Mouse (Mus musculus) limb, embryonic 12.5 days (tissue): ENCODE measurements around the gene Mcm3. TPM values are rescaled to one million over a fixed set of nuclear protein-coding genes. Genes with fewer than 3 reads are reported as not detected.

ENCODE experiments used
- ATAC-seq: fragments of 200-750 bp; cut with Nextera tagmentation; 2 replicates; pipeline ENCODE4 v1.8.0; 2017; ENCODE audit warnings: low read depth, moderate TSS enrichment; ENCODE audit not compliant: insufficient number of reproducible peaks, insufficient read depth, low FRiP score, low TSS enrichment
- H3K27ac ChIP-seq: fragments of 300-500 bp; sonication (generic); 2 replicates; pipeline ENCODE4 v1.5.1; 2016; ENCODE audit warnings: mild to moderate bottlenecking, moderate library complexity
- H3K27me3 ChIP-seq: fragments of 300-500 bp; sonication (generic); 2 replicates; pipeline ENCODE4 v1.6.1; 2016; ENCODE audit warnings: mild to moderate bottlenecking, moderate library complexity
- H3K36me3 ChIP-seq: fragments of 300-500 bp; sonication (generic); 2 replicates; pipeline ENCODE4 v1.6.1; 2016; ENCODE audit warnings: mild to moderate bottlenecking, moderate library complexity
- H3K4me1 ChIP-seq: fragments of 300-500 bp; sonication (generic); replicated peaks from 2 replicates; pipeline ENCODE4 v1.6.1; 2016
- H3K4me2 ChIP-seq: fragments of 300-500 bp; sonication (generic); 2 replicates; pipeline ENCODE4 v1.6.1; 2016; ENCODE audit warnings: mild to moderate bottlenecking, moderate library complexity
- H3K4me3 ChIP-seq: fragments of 300-500 bp; sonication (generic); replicated peaks from 2 replicates; pipeline ENCODE4 v1.5.1; 2016; ENCODE audit warnings: mild to moderate bottlenecking
- H3K9ac ChIP-seq: fragments of 300-500 bp; sonication (generic); replicated peaks from 2 replicates; pipeline ENCODE4 v1.6.1; 2016; ENCODE audit warnings: mild to moderate bottlenecking, moderate library complexity
- H3K9me3 ChIP-seq: fragments of 300-500 bp; sonication (generic); 2 replicates; pipeline ENCODE4 v1.6.1; 2016; ENCODE audit warnings: mild to moderate bottlenecking, moderate library complexity
- WGBS: fragments of 180-500 bp; shearing (Covaris S2); methylation state at CpG from one replicate; pipeline ENCODE4 v1.1.7; 2016; 5-methylcytosine and 5-hydroxymethylcytosine counted together
- polyA plus RNA-seq: library from polyadenylated mRNA; unstranded; fragments of >200 nt; fragmentation: Nextera tagmentation; extraction: Ambion mirVana; gene quantifications from 2 replicates; pipeline ENCODE4 v1.2.1, GENCODE M21; 2016

Mcm3 gene
- polyA plus RNA-seq, 1 experiment from 2014 or later = 171 TPM

GRCm38 (mm10) chr1:20832473-20833140 is 12.5 kb upstream of the Mcm3 start:
- H3K4me1 ChIP-seq = no peaks in the 10 kb centered on the region
- H3K27me3 ChIP-seq = no peaks in the 10 kb centered on the region
- no peak for ATAC-seq
- H3K4me3 ChIP-seq = no peak overlapping the region
- no peaks in the 10 kb centered on the region for H3K36me3 ChIP-seq
- H3K27ac ChIP-seq = no peak overlapping the region
- H3K9ac ChIP-seq = no peak overlapping the region
- no peaks in the 10 kb centered on the region for H3K9me3 ChIP-seq
- 66% methylated on average over 5 of the region's 5 CpGs for WGBS
- no peak overlapping the region for H3K4me2 ChIP-seq

- no peaks in the 10 kb centered on the region for H3K9me3 ChIP-seq
- H3K27me3 ChIP-seq = no peaks in the 10 kb centered on the region
- H3K36me3 ChIP-seq = no peaks in the 10 kb centered on the region
- no peak for ATAC-seq
- H3K4me3 ChIP-seq = no peak overlapping the region
- H3K4me2 ChIP-seq = no peak overlapping the region
- WGBS = 72% methylated on average over 1 of the region's 1 CpGs
- no peak overlapping the region for H3K9ac ChIP-seq
- H3K27ac ChIP-seq = no peak overlapping the region
- no peaks in the 10 kb centered on the region for H3K4me1 ChIP-seq
Observed at GRCm38 (mm10) chr1:20830546-20830945, 10.4 kb upstream of the Mcm3 start.

DNA sequence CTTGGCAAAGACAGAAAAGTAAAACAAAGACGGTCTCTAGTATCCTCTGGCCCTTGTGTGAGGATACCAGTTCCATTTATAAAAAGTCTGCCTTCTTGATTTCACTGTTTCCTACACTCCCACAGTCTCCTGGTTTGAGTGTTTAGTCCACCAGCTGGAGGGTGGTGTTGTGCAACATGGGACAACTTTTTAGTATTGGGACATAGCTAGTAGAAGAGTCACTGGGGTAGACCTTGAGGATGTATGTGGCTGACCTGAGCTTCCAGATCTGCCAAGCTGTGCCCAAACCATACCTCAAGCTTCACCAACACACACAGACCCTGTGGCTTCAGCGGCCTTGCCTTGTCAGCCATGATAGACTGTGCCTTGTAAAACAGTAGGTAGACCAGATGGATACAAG is 7.9 kb upstream of the Mcm3 start:
- H3K4me3 ChIP-seq = no peak overlapping the region
- H3K27ac ChIP-seq = no peak overlapping the region
- no peaks in the 10 kb centered on the region for H3K9me3 ChIP-seq
- WGBS = 94% methylated on average over 2 of the region's 2 CpGs
- no peak for ATAC-seq
- no peaks in the 10 kb centered on the region for H3K27me3 ChIP-seq
- H3K9ac ChIP-seq = no peak overlapping the region
- H3K4me1 ChIP-seq = no peaks in the 10 kb centered on the region
- no peaks in the 10 kb centered on the region for H3K36me3 ChIP-seq
- H3K4me2 ChIP-seq = no peak overlapping the region

- H3K27me3 ChIP-seq = no peaks in the 10 kb centered on the region
- no peak overlapping the region for H3K9ac ChIP-seq
- H3K9me3 ChIP-seq = no peaks in the 10 kb centered on the region
- H3K4me1 ChIP-seq = no peaks in the 10 kb centered on the region
- H3K36me3 ChIP-seq = no peaks in the 10 kb centered on the region
- ATAC-seq = no peak
- no peak overlapping the region for H3K27ac ChIP-seq
- H3K4me3 ChIP-seq = no peak overlapping the region
- H3K4me2 ChIP-seq = no peak overlapping the region
Observed at GRCm38 (mm10) chr1:20825036-20825435, 4.9 kb upstream of the Mcm3 start.

- Histone ChIP-seq H3K27me3 (no peaks in the 10 kb centered on the region), H3K9me3 (no peaks in the 10 kb centered on the region), H3K4me2 (no peak overlapping the region), H3K4me3 (no peak overlapping the region), H3K36me3 (no peaks in the 10 kb centered on the region), H3K9ac (no peak overlapping the region), H3K27ac (no peak overlapping the region), H3K4me1 (no peaks in the 10 kb centered on the region)
- ATAC-seq = no peak
- WGBS = 75% methylated on average over 2 of the region's 2 CpGs
Observed at GRCm38 (mm10) chr1:20823906-20824305, 3.8 kb upstream of the Mcm3 start.

DNA sequence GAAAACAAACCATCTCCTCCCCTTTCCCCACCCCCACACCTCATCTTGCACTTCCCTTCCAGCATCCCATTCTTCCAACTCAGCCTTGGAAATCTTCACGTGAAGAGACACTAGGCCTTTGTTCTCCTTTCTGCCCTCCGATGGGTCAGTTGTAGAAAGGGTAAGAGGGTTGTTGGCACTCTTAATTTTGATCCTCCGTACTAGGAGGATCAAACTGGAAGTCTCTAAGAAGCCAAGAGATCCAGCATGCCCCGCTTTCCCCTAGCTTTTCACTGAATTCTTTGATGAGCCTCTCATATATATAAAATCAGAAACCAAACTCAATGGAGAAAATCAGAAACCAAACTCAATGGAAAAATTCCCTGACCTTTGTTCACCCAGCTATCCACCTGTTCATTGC is 3.4 kb upstream of the Mcm3 start:
- Histone ChIP-seq H3K4me1 (peaks cover 4% of the 10 kb centered on the region), H3K27ac (no peak overlapping the region), H3K36me3 (no peaks in the 10 kb centered on the region), H3K4me2 (no peak overlapping the region), H3K27me3 (no peaks in the 10 kb centered on the region), H3K9me3 (no peaks in the 10 kb centered on the region), H3K9ac (no peak overlapping the region), H3K4me3 (no peak overlapping the region)
- WGBS = 68% methylated on average over 4 of the region's 4 CpGs
- ATAC-seq = no peak

DNA sequence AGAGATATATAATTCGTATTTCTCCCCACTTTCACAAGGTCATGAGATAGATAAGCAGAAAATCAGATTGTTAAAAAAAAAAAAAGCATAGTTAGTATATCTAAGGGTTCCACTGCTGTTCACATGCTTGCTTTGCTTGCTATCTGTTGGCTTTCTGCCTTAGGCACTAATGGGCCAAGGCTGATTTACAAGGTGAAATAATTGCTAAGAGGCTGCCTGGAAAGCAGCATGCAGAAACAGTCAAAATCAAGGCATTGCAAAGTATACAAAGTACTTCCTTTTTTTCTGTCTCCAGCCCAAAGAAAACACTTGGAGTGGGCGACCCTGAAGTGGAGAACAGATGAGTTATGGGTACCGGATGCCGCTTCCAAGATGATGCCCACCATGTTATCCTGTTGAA is 847 bp upstream of the Mcm3 start:
- H3K9ac ChIP-seq = no peak overlapping the region
- no peak for ATAC-seq
- no peak overlapping the region for H3K4me3 ChIP-seq
- WGBS = 85% methylated on average over 4 of the region's 4 CpGs
- H3K4me2 ChIP-seq = no peak overlapping the region
- peaks cover 21% of the 10 kb centered on the region for H3K36me3 ChIP-seq
- peaks cover 9% of the 10 kb centered on the region for H3K4me1 ChIP-seq
- H3K27me3 ChIP-seq = no peaks in the 10 kb centered on the region
- no peaks in the 10 kb centered on the region for H3K9me3 ChIP-seq
- H3K27ac ChIP-seq = no peak overlapping the region

- ATAC-seq = no peak
- H3K27ac ChIP-seq = no peak overlapping the region
- WGBS = 92% methylated on average over 12 of the region's 12 CpGs
- H3K4me1 ChIP-seq = peaks cover 9% of the 10 kb centered on the region
- H3K4me2 ChIP-seq = no peak overlapping the region
- no peak overlapping the region for H3K9ac ChIP-seq
- no peaks in the 10 kb centered on the region for H3K27me3 ChIP-seq
- H3K9me3 ChIP-seq = no peaks in the 10 kb centered on the region
- peaks cover 55% of the 10 kb centered on the region for H3K36me3 ChIP-seq
- no peak overlapping the region for H3K4me3 ChIP-seq
Observed at GRCm38 (mm10) chr1:20817596-20817995, 2.5 kb downstream of the Mcm3 start.

- Histone ChIP-seq H3K4me3 (no peak overlapping the region), H3K4me2 (no peak overlapping the region), H3K4me1 (peaks cover 9% of the 10 kb centered on the region), H3K36me3 (peaks cover 59% of the 10 kb centered on the region), H3K27me3 (no peaks in the 10 kb centered on the region), H3K9ac (no peak overlapping the region), H3K27ac (no peak overlapping the region), H3K9me3 (no peaks in the 10 kb centered on the region)
- WGBS = 91% methylated on average over 9 of the region's 9 CpGs
- ATAC-seq = no peak
Observed at GRCm38 (mm10) chr1:20817172-20817571, 2.9 kb downstream of the Mcm3 start.

GRCm38 (mm10) chr1:20814521-20814920 is 5.6 kb downstream of the Mcm3 start:
- no peak for ATAC-seq
- no peak overlapping the region for H3K9ac ChIP-seq
- H3K27ac ChIP-seq = no peak overlapping the region
- WGBS = 88% methylated on average over 8 of the region's 8 CpGs
- no peaks in the 10 kb centered on the region for H3K9me3 ChIP-seq
- H3K4me2 ChIP-seq = no peak overlapping the region
- peaks cover 85% of the 10 kb centered on the region for H3K36me3 ChIP-seq
- H3K4me1 ChIP-seq = peaks cover 9% of the 10 kb centered on the region
- H3K27me3 ChIP-seq = no peaks in the 10 kb centered on the region
- no peak overlapping the region for H3K4me3 ChIP-seq

- H3K36me3 ChIP-seq = peaks cover 98% of the 10 kb centered on the region
- no peak overlapping the region for H3K4me2 ChIP-seq
- no peak for ATAC-seq
- H3K27me3 ChIP-seq = no peaks in the 10 kb centered on the region
- WGBS = 94% methylated on average over 10 of the region's 10 CpGs
- H3K4me1 ChIP-seq = no peaks in the 10 kb centered on the region
- no peak overlapping the region for H3K4me3 ChIP-seq
- H3K27ac ChIP-seq = no peak overlapping the region
- H3K9me3 ChIP-seq = no peaks in the 10 kb centered on the region
- no peak overlapping the region for H3K9ac ChIP-seq
Observed at GRCm38 (mm10) chr1:20804526-20804925, 15.6 kb downstream of the Mcm3 start.

DNA sequence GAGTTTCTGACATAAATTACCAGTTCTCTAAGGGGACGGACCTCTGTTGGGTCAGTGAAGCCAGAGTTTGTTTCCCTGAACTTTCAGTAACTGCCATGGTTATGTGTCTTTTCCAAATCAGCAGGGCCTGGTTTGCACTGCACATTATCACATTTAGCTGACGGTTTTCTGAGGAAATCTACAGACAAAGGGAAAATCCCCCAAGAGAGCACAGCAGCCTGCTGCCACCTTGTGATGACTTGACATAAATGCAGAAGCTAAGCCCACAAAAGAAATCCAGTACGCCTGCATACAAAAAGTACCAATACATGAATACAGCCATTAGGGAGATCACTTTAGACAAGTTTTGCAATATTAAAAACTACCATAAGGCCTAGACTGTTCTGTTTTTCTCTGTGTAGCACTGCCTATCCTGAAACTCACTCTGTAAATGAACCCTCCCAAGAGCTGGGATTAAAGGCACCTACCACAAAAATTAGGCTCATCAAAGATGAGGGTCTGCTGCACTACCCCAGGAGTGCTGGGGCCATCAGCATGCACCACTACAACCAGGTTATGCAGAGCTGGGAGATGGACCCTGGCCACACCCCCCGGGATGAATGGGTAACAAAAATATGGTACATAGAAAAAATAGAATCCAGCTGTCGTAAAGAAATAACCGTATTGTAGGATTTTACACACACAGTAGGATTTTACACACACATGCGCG is 18.3 kb downstream of the Mcm3 start:
- 83% methylated on average over 8 of the region's 8 CpGs for WGBS
- H3K9me3 ChIP-seq = no peaks in the 10 kb centered on the region
- H3K4me3 ChIP-seq = no peak overlapping the region
- peaks cover 81% of the 10 kb centered on the region for H3K36me3 ChIP-seq
- H3K4me1 ChIP-seq = no peaks in the 10 kb centered on the region
- no peaks in the 10 kb centered on the region for H3K27me3 ChIP-seq
- no peak overlapping the region for H3K9ac ChIP-seq
- no peak overlapping the region for H3K27ac ChIP-seq
- ATAC-seq = no peak
- no peak overlapping the region for H3K4me2 ChIP-seq
